Mouse (Mus musculus): ENCODE measurements around the gene Hpd. TPM values are rescaled to one million over a fixed set of nuclear protein-coding genes. Genes with fewer than 3 reads are reported as not detected.
"Not testable (repeated sequence)": the region's sequence is repeated elsewhere in the genome, so short reads cannot be mapped to it uniquely, and the experiment has no call there.

Hpd gene
- polyA plus RNA-seq, 1 experiment from 2014 or later: not detected

DNA sequence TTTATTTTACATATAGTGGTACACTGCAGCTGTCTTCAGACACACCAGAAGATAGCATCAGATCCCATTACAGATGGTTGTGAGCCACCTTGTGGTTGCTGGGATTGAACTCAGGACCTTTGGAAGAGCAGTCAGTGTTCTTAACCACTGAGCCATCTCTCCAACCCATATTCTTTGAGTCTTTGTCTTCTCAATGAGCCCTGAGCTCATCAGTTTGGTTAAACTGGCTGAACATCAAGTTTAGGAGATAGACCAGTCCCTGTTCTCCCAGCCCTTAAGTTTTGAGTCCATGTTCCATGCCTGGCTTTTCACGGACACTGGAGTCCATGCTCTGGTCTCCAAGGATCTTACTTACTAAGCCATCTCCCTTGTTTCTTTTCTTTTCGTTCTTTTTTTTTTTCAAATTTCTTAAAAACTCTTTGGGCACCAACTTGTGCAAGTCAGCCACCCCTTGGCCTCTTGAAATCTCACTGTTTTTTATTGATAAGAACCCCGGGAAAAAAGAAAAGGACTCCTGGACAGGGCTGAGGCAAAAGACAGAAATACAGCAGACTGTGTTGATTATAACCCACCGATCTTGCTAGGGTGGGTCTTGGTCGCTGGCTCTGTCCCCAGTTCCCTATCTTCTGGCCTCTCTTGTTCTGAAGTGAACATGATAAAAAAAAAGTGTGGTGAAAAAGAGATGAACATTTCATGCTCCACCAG lies 40.0 kb upstream of the Hpd start:
- H3K27me3 ChIP-seq (replicated peaks; ENCODE audit: control insufficient read depth, insufficient read depth, low read length); H3K4me1 ChIP-seq (ENCODE audit: control insufficient read depth, insufficient read depth, low read length); ATAC-seq (ENCODE audit: low read depth); H3K36me3 ChIP-seq (ENCODE audit: control insufficient read depth, insufficient read depth, low read length); H3K4me2 ChIP-seq (ENCODE audit: low read depth, low read length); H3K4me3 ChIP-seq (ENCODE audit: low read depth, low read length); DNase-seq (ENCODE audit: low spot score); H3K27ac ChIP-seq (replicated peaks; ENCODE audit: low read depth, low read length); H3K9ac ChIP-seq (ENCODE audit: low read depth, low read length); H3K9me3 ChIP-seq (ENCODE audit: control insufficient read depth, low read length): not testable (repeated sequence)
- WGBS: 83% methylated on average over 3 of the region's 5 CpGs

DNA sequence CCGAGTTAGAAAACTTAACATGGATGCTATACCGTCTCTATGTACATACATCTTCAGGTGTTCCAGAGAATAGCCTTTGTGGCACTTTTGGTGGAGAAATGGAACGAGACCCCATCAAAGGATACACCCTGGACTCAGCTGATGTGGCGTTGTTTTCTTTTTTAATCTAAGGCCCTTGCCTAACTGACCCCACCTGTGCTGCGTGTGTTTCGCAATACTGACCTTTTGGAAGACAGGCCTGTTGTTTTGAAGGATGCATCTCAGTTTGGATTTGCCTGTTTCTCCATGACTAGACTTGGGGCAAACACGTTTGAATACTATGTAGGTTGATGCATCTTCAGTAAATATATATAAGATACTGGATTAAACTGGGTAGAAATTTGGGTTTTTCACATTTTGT lies 21.1 kb upstream of the Hpd start:
- not testable (repeated sequence) for H3K4me3 ChIP-seq (ENCODE audit: low read depth, low read length); H3K9ac ChIP-seq (ENCODE audit: low read depth, low read length); H3K27ac ChIP-seq (replicated peaks; ENCODE audit: low read depth, low read length); H3K9me3 ChIP-seq (ENCODE audit: control insufficient read depth, low read length); DNase-seq (ENCODE audit: low spot score); H3K27me3 ChIP-seq (replicated peaks; ENCODE audit: control insufficient read depth, insufficient read depth, low read length); ATAC-seq (ENCODE audit: low read depth); H3K36me3 ChIP-seq (ENCODE audit: control insufficient read depth, insufficient read depth, low read length); H3K4me2 ChIP-seq (ENCODE audit: low read depth, low read length); H3K4me1 ChIP-seq (ENCODE audit: control insufficient read depth, insufficient read depth, low read length)
- 83% methylated on average over 7 of the region's 7 CpGs for WGBS

DNA sequence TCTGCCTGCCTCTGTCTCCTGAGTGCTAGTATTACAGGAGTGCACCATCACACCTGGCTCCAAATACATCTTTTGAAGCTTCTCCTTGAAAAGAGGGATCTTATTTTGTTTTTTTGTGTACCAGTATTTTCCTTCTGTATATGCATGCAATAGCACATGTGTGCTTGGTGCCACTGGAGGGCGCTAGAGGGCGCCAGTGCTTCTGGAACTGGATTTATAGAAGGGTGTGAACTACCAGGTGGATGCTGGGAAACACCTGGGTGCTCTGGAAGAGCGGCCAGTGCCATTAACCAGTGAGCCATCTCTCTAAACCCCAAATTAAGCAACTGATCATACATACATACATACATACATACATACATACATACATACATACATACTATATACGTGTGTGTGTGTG lies 20.2 kb upstream of the Hpd start:
- not testable (repeated sequence) for H3K27me3 ChIP-seq (replicated peaks; ENCODE audit: control insufficient read depth, insufficient read depth, low read length); DNase-seq (ENCODE audit: low spot score); H3K4me1 ChIP-seq (ENCODE audit: control insufficient read depth, insufficient read depth, low read length); H3K4me2 ChIP-seq (ENCODE audit: low read depth, low read length); H3K27ac ChIP-seq (replicated peaks; ENCODE audit: low read depth, low read length); ATAC-seq (ENCODE audit: low read depth); H3K4me3 ChIP-seq (ENCODE audit: low read depth, low read length); H3K9me3 ChIP-seq (ENCODE audit: control insufficient read depth, low read length); H3K9ac ChIP-seq (ENCODE audit: low read depth, low read length); H3K36me3 ChIP-seq (ENCODE audit: control insufficient read depth, insufficient read depth, low read length)
- 45% methylated on average over 4 of the region's 4 CpGs for WGBS

DNA sequence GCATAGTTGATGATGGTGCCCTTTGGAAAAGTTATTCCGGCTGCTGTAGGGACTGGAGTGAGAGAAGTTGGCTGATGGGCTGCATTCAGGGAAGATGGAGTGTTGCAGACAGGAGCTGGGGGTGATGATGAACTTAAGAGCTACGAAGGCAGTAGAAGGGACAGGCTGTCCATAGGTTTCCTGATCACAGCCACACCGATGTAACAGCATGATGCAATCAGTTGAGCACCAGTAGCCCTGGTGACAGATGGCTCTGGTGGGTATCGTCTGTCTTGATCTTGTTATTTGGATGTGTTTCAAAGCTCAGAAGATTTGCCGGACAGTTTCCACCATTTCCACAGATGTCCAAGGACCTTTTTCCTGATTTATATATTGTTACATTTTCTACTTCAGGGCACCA lies 19.5 kb upstream of the Hpd start:
- no peak overlapping the region for H3K4me2 ChIP-seq (ENCODE audit: low read depth, low read length)
- H3K27me3 ChIP-seq (replicated peaks; ENCODE audit: control insufficient read depth, insufficient read depth, low read length): no peaks in the 10 kb centered on the region
- H3K27ac ChIP-seq (replicated peaks; ENCODE audit: low read depth, low read length): no peak overlapping the region
- H3K4me1 ChIP-seq (ENCODE audit: control insufficient read depth, insufficient read depth, low read length): no peaks in the 10 kb centered on the region
- ATAC-seq (ENCODE audit: low read depth) (no peak), DNase-seq (ENCODE audit: low spot score) (no peak)
- WGBS: 81% methylated on average over 5 of the region's 5 CpGs
- H3K9me3 ChIP-seq (ENCODE audit: control insufficient read depth, low read length): no peaks in the 10 kb centered on the region
- H3K4me3 ChIP-seq (ENCODE audit: low read depth, low read length): no peak overlapping the region
- no peaks in the 10 kb centered on the region for H3K36me3 ChIP-seq (ENCODE audit: control insufficient read depth, insufficient read depth, low read length)
- no peak overlapping the region for H3K9ac ChIP-seq (ENCODE audit: low read depth, low read length)

DNA sequence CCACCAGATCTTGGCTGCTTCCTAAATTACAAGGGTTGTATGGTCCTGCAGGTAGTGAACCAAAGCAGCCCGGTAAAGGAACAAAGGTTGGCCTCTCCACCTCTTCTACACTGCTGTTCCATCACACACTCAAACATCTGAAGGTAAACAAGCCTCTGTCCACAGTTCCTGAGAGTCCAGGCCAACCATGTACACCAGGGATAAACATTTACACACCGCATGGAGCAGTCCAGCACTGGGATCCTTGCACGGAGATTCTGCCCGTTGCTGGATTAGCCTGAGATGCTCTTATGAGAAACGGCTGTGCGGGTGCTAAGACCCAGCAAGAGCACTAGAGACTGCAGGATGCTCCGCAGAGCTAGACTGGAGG lies 19.0 kb upstream of the Hpd start:
- no peaks in the 10 kb centered on the region for H3K27me3 ChIP-seq (replicated peaks; ENCODE audit: control insufficient read depth, insufficient read depth, low read length)
- H3K4me2 ChIP-seq (ENCODE audit: low read depth, low read length): no peak overlapping the region
- H3K9ac ChIP-seq (ENCODE audit: low read depth, low read length): no peak overlapping the region
- no peak overlapping the region for H3K4me3 ChIP-seq (ENCODE audit: low read depth, low read length)
- no peaks in the 10 kb centered on the region for H3K4me1 ChIP-seq (ENCODE audit: control insufficient read depth, insufficient read depth, low read length)
- H3K9me3 ChIP-seq (ENCODE audit: control insufficient read depth, low read length): no peaks in the 10 kb centered on the region
- no peaks in the 10 kb centered on the region for H3K36me3 ChIP-seq (ENCODE audit: control insufficient read depth, insufficient read depth, low read length)
- DNase-seq (ENCODE audit: low spot score) (no peak), ATAC-seq (ENCODE audit: low read depth) (no peak)
- no peak overlapping the region for H3K27ac ChIP-seq (replicated peaks; ENCODE audit: low read depth, low read length)
- 72% methylated on average over 7 of the region's 7 CpGs for WGBS

DNA sequence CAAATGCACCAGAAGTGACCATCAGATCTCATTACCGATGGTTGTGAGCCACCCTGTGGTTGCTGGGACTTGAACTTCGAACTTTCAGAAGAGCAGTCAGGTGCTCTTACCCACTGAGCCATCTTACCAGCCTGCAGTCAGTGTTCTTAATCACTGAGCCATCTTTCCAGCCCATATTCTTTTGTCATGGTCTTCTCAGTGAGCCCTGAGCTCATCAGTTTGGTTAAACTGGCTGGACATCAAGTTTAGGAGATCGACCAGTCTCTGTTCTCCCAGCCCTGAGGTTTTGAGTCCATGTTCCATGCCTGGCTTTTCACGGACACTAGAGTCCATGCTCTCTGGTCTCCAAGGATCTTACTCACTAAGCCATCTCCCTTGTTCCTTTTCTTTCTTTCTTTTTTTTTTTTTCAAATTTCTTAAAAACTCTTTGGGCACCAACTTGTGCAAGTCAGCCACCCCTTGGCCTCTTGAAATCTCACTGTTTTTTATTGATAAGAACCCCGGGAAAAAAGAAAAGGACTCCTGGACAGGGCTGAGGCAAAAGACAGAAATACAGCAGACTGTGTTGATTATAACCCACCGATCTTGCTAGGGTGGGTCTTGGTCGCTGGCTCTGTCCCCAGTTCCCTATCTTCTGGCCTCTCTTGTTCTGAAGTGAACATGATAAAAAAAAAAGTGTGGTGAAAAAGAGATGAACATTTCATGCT lies 18.4 kb upstream of the Hpd start:
- not testable (repeated sequence) for H3K4me1 ChIP-seq (ENCODE audit: control insufficient read depth, insufficient read depth, low read length); H3K4me3 ChIP-seq (ENCODE audit: low read depth, low read length); ATAC-seq (ENCODE audit: low read depth); H3K27ac ChIP-seq (replicated peaks; ENCODE audit: low read depth, low read length); DNase-seq (ENCODE audit: low spot score); H3K9ac ChIP-seq (ENCODE audit: low read depth, low read length); H3K36me3 ChIP-seq (ENCODE audit: control insufficient read depth, insufficient read depth, low read length); H3K9me3 ChIP-seq (ENCODE audit: control insufficient read depth, low read length); H3K4me2 ChIP-seq (ENCODE audit: low read depth, low read length); H3K27me3 ChIP-seq (replicated peaks; ENCODE audit: control insufficient read depth, insufficient read depth, low read length)
- WGBS: 82% methylated on average over 5 of the region's 7 CpGs

DNA sequence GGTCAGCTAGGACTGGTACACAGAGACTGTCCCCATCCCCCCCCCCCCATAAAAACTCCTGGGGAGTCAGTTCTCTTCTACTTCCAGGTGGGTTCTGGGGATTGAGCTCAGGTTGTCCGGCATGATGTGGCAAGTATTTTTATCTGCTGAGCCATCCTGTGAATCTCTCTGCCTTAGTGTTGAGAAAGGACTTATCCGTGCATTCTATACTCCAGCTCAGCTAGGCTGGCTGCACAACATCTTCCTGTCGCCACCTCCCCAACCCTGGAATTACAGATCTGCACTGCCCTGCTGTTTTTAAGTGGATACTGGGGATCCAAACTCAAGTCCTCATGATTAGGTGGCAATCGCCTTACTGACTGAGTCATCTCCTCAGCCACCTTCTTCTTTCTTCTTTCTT lies 16.0 kb upstream of the Hpd start:
- ATAC-seq (ENCODE audit: low read depth) (no peak), DNase-seq (ENCODE audit: low spot score) (no peak)
- H3K4me2 ChIP-seq (ENCODE audit: low read depth, low read length): no peak overlapping the region
- no peak overlapping the region for H3K9ac ChIP-seq (ENCODE audit: low read depth, low read length)
- H3K27ac ChIP-seq (replicated peaks; ENCODE audit: low read depth, low read length): no peak overlapping the region
- H3K9me3 ChIP-seq (ENCODE audit: control insufficient read depth, low read length): no peaks in the 10 kb centered on the region
- no peak overlapping the region for H3K4me3 ChIP-seq (ENCODE audit: low read depth, low read length)
- H3K27me3 ChIP-seq (replicated peaks; ENCODE audit: control insufficient read depth, insufficient read depth, low read length): no peaks in the 10 kb centered on the region
- H3K36me3 ChIP-seq (ENCODE audit: control insufficient read depth, insufficient read depth, low read length): no peaks in the 10 kb centered on the region
- no peaks in the 10 kb centered on the region for H3K4me1 ChIP-seq (ENCODE audit: control insufficient read depth, insufficient read depth, low read length)
- WGBS: 90% methylated on average over 4 of the region's 4 CpGs

DNA sequence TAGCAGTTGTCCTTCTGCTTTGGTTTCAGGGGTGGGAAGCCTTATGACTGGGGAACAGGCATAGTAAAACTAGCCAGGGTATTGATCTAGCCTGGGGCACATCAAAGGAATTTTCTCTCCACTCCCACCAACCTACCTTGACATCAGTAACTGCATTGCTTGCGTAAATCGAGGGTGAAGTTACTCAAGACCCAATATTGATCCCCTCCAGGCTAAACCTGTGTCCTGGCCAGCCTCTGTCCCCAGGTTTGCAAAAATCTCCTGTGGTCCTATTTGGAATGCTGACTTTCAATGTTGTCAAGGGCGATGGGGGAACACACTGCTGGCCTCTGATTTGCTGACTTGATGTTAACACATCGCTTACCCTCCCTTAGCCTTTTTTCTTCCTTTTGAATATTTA lies 14.2 kb upstream of the Hpd start:
- Histone ChIP-seq H3K9ac (ENCODE audit: low read depth, low read length) (no peak overlapping the region), H3K4me1 (ENCODE audit: control insufficient read depth, insufficient read depth, low read length) (no peaks in the 10 kb centered on the region), H3K4me3 (ENCODE audit: low read depth, low read length) (no peak overlapping the region), H3K27ac (replicated peaks; ENCODE audit: low read depth, low read length) (no peak overlapping the region), H3K4me2 (ENCODE audit: low read depth, low read length) (no peak overlapping the region), H3K27me3 (replicated peaks; ENCODE audit: control insufficient read depth, insufficient read depth, low read length) (no peaks in the 10 kb centered on the region), H3K9me3 (ENCODE audit: control insufficient read depth, low read length) (no peaks in the 10 kb centered on the region), H3K36me3 (ENCODE audit: control insufficient read depth, insufficient read depth, low read length) (no peaks in the 10 kb centered on the region)
- no peak for DNase-seq (ENCODE audit: low spot score)
- WGBS: 76% methylated on average over 4 of the region's 4 CpGs
- no peak for ATAC-seq (ENCODE audit: low read depth)

DNA sequence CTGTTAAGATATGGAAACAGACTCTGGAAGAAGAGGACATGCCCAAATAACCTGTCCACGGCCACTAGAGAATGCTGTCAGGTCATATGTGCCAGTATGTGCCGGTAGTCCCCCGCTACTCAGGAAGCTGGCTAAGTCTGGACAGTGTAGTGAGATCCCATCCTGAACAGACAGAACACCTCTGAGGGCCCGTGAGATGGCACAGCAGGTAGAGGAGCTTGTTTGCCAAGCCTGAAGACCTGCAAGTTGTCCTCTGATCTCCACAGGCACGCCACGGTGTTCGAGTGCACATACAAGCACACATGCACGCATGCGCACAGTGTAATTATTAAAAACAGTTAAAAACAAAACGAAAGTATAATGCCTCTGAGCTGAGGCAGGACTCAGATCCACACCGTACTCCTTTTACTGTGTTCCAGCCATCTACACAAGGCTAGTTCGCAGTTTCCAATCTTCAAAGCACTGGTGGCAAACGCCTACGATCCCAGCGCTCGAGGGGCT lies 13.0 kb upstream of the Hpd start:
- H3K4me3 ChIP-seq (ENCODE audit: low read depth, low read length): no peak overlapping the region

More for the DNA sequence above, 13.0 kb upstream of the Hpd start:
- DNase-seq (ENCODE audit: low spot score) (no peak), ATAC-seq (ENCODE audit: low read depth) (no peak)
- no peak overlapping the region for H3K27ac ChIP-seq (replicated peaks; ENCODE audit: low read depth, low read length)
- no peaks in the 10 kb centered on the region for H3K9me3 ChIP-seq (ENCODE audit: control insufficient read depth, low read length)
- WGBS: 89% methylated on average over 16 of the region's 16 CpGs
- H3K4me2 ChIP-seq (ENCODE audit: low read depth, low read length): no peak overlapping the region
- no peaks in the 10 kb centered on the region for H3K4me1 ChIP-seq (ENCODE audit: control insufficient read depth, insufficient read depth, low read length)
- no peaks in the 10 kb centered on the region for H3K36me3 ChIP-seq (ENCODE audit: control insufficient read depth, insufficient read depth, low read length)
- H3K9ac ChIP-seq (ENCODE audit: low read depth, low read length): no peak overlapping the region
- H3K27me3 ChIP-seq (replicated peaks; ENCODE audit: control insufficient read depth, insufficient read depth, low read length): no peaks in the 10 kb centered on the region

All from embryonic facial prominence, embryonic 14.5 days (tissue).